In genomic region chr12:115887976-115888375, GRCm38 (mm10) we compare ENCODE assay signal across 25 mouse cellular contexts.
A peak's percentile ranks its signal among the peaks of the same experiment; 100 is the strongest.
DNase-seq lines count a peak whose midpoint lies in the region; TF ChIP-seq lines count a peak whose summit lies in the region.
"Had no signal": no experiment of that assay in that cellular context is flagged by ENCODE, and none has a peak within 500 bp of the region (broad histone marks: within the 10 kb centered on the region; RNA-seq: fewer than 3 reads in every experiment).

No protein-coding gene starts in this region.

- no peak overlapping the region for H3K4me3 ChIP-seq in bone marrow, adult 2 months (replicated peaks; ENCODE audit: control insufficient read depth, low read depth, low read length)
- H3K4me3 ChIP-seq: embryonic facial prominence, embryonic 10.5 days; embryonic facial prominence, embryonic 15.5 days; forebrain, embryonic 12.5 days; heart, embryonic 13.5 days; limb, embryonic 12.5 days; liver, embryonic 15.5 days; stomach, embryonic 15.5 days had no signal

- TF ChIP-seq POLR2A in bone marrow, adult 2 months (IDR thresholded peaks at IDR 0.05; ENCODE audit: borderline replicate concordance, control insufficient read depth, low read depth, low read length) = no peak

- DNase-seq in adrenal gland, adult 8-10 months = peak; percentile 19
- no peak for DNase-seq in adrenal gland, postnatal 4 days (ENCODE audit: low spot score in 2 of 2)
- DNase-seq in thymus, postnatal 0 days (ENCODE audit: low spot score) = peak; percentile 44
- DNase-seq in thymus, postnatal 4 days = peak; percentile 19
- no peak for DNase-seq in heart, adult 18-20 months
- no peak for DNase-seq in left cerebral cortex, adult 18-20 months (ENCODE audit: low spot score in 2 of 2)
- DNase-seq: adrenal gland, postnatal 25 days; B cell, adult 2 months; cerebellum, adult 8-10 months; cerebellum, postnatal 25 days; forebrain, postnatal 0 days; heart, postnatal 10 days; kidney, adult 2 months; layer of hippocampus, adult 9-11 months; lung, embryonic 14.5 days; lung, postnatal 14 days had no signal

- TF ChIP-seq CTCF in bone marrow, adult 2 months (IDR thresholded peaks at IDR 0.05; ENCODE audit: control insufficient read depth, insufficient read depth, low read length) = no peak

- H3K4me1 ChIP-seq in bone marrow, adult 2 months (ENCODE audit: control insufficient read depth, insufficient read depth, low read length) = peaks cover 2% of the 10 kb centered on the region; the same call in 1 of the 2 replicates
- H3K4me1 ChIP-seq: embryonic facial prominence, embryonic 10.5 days; embryonic facial prominence, embryonic 15.5 days; forebrain, embryonic 12.5 days; heart, embryonic 13.5 days; limb, embryonic 12.5 days; liver, embryonic 15.5 days; stomach, embryonic 15.5 days had no signal

- peak overlapping the region; percentile 27; the same call in 1 of the 2 replicates for H3K27ac ChIP-seq in bone marrow, adult 2 months (ENCODE audit: control insufficient read depth, insufficient read depth, low read depth, low read length, poor library complexity)
- H3K27ac ChIP-seq: embryonic facial prominence, embryonic 10.5 days; embryonic facial prominence, embryonic 15.5 days; forebrain, embryonic 12.5 days; heart, embryonic 13.5 days; kidney, postnatal 0 days; limb, embryonic 12.5 days; liver, embryonic 15.5 days; stomach, embryonic 15.5 days had no signal

Comparison
In these comparisons a context has a peak if more than half of its experiments do, and no peak if none do; other contexts are left out.
1. DNase-seq: peak in adrenal gland, adult 8-10 months (single experiment), thymus, postnatal 0 days (single experiment) and thymus, postnatal 4 days (single experiment); none in adrenal gland, postnatal 4 days (0 of 2), heart, adult 18-20 months (0 of 2) and left cerebral cortex, adult 18-20 months (0 of 2).